Mouse (Mus musculus) frontal cortex, adult (tissue): ENCODE results near the gene Tspyl4.
A peak's percentile ranks its signal among the peaks of the same experiment; 100 is the strongest.
"Not testable (repeated sequence)": the region's sequence is repeated elsewhere in the genome, so short reads cannot be mapped to it uniquely, and the experiment has no call there.

Experiments used
- ATAC-seq: cut with Nextera tagmentation; 2 replicates; pipeline ENCODE4 v1.9.2; 2017; ENCODE audit warnings: mild to moderate bottlenecking, moderate library complexity, mixed read lengths; ENCODE audit not compliant: low TSS enrichment

The Tspyl4 gene

DNA sequence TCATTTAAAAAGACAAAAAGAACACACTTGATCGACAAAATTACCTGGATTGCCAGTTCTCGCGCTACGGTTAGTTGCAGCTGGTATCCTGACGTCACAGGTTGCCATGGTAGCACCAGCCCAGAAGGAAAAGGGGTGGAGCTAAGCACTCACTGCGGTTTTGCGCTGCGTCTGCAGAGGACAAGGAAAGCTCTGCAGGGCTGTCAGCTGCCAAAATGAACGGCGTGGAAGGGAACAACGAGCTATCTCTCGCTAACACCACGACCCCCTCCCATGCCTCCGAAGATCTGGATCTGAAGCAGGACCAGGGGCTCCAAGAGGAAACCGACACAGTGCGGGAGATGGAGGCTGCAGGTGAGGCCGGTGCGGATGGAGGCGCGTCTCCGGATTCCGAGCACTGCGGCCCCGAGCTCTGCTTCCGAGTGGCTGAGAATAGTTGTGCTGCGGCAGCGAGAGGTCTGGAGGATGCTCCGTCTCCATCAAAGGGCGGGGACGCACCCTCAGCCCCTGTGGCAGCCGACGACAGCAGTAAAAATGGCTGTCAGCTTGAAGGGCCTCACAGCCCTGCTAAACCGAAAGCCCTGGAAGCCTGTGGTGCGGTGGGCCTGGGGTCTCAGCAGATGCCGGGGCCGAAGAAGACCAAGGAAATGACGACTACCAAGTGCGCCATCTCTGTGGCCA lies at the start of gene Tspyl4:
Gene Tspyl4, plus strand, starts transcription at position 144 of the 681 bp plus-strand sequence.
- ATAC-seq, result peak; percentile 89

DNA sequence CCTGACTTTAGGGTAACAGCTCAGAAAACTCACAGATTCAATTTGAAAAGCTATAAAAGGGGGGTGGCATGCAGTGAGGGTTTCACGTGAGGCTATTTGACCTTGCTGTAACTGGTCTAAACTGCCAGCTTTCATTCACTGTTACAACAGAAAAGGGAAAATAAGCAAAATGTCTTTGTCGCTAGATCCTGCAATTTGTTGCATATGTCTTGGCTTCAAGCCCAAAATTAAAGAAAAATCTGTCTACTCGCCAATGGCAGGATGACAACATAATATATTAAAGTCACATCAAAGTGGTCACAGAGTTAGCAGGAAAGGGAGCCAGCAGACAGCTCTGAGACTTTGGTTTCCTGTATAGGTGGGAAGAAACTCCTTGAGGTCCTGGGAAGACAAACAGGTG lies 49.5 kb upstream of the Tspyl4 start:
- no peak for ATAC-seq

GRCm38 (mm10) chr10:34249594-34249993 lies 47.6 kb upstream of the Tspyl4 start:
- ATAC-seq, result no peak

DNA sequence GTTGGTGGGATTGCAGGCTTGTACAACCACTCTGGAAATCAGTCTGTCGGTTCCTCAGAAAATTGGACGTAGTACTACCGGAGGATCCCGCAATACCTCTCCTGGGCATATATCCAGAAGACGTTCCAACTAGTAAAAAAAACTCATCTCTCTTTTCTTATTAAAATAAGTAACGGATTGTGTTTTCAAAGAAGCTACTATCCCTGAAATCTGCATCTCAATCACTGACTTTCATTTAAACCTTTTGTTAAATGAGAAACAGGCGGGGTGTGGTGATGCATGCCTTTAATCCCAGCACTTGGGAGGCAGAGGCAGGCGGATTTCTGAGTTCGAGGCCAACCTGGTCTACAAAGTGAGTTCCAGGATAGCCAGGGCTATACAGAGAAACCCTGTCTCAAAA lies 44.4 kb upstream of the Tspyl4 start:
- not testable (repeated sequence) for ATAC-seq

DNA sequence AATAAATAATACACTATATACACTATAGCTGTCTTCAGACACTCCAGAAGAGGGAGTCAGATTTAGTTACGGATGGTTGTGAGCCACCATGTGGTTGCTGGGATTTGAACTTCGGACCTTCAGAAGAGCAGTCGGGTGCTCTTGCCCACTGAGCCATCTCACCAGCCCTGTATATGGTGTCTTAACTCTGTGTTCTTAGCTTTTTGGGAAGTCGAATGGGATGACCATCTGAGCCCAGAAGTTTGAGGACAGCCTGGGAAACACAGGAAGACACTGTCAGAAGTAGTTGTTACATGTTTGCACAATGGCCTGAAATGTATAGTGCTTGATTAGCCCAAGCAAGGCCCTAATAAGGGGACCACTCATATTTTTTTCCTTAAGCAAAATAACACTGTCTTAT lies 32.1 kb upstream of the Tspyl4 start:
- no peak for ATAC-seq

GRCm38 (mm10) chr10:34267312-34268070 lies 29.8 kb upstream of the Tspyl4 start:
- ATAC-seq, result no peak

DNA sequence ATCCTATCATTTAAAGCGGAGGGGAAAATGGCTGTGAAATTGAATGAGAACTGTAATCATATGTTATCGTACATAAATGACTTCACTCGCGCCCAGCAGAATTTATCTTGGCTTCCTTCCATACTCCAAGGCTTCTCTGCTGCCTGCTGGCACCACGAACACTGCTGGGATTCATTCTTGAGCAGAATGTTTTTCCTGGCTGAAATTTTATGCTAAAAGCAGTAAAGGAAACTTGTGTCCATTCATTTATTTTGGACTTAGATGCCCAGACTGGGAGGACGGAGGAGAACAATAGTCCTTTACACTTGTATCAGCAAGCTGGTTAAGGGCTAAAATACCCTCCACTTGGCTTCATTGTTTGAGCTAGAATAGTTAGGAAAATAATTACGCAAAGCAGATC lies 25.6 kb upstream of the Tspyl4 start:
- peak; percentile 94 for ATAC-seq

DNA sequence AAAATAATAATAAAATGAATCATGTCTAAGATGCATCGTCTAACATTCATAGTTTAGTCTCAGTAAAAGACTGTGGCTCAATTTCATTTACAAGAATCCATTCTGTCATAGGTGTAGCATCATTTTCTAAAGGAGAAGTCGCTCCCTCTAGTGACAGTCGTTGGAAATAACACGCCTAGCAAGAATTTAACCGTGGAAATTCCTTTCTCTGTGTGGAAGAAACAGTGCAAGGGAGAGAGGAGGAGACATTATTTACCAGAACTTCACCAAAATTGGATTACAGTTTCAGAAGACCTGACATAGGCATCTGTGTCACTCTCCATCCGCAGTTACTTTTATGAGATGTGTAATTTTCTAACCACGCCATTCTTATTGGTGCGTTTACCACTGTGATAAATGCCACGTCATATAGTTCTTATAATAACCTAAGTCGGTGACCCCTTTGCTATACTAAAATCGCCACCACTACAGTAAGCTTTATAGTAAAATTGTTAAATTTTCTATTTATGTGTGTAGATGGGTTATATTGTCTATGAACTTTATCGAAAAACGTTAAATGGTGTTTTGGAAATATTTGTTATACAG lies 16.6 kb upstream of the Tspyl4 start:
- ATAC-seq, result peak; percentile 62

- peak; percentile 18 for ATAC-seq
These were observed 15.9 kb upstream of the Tspyl4 start for GRCm38 (mm10) chr10:34281211-34281961.

GRCm38 (mm10) chr10:34281962-34282388 lies 15.3 kb upstream of the Tspyl4 start, which contains the start of gene Tspyl1:
TSS of gene Tspyl1 (plus strand) at chr10:34282190.
- ATAC-seq, result peak; percentile 95

DNA sequence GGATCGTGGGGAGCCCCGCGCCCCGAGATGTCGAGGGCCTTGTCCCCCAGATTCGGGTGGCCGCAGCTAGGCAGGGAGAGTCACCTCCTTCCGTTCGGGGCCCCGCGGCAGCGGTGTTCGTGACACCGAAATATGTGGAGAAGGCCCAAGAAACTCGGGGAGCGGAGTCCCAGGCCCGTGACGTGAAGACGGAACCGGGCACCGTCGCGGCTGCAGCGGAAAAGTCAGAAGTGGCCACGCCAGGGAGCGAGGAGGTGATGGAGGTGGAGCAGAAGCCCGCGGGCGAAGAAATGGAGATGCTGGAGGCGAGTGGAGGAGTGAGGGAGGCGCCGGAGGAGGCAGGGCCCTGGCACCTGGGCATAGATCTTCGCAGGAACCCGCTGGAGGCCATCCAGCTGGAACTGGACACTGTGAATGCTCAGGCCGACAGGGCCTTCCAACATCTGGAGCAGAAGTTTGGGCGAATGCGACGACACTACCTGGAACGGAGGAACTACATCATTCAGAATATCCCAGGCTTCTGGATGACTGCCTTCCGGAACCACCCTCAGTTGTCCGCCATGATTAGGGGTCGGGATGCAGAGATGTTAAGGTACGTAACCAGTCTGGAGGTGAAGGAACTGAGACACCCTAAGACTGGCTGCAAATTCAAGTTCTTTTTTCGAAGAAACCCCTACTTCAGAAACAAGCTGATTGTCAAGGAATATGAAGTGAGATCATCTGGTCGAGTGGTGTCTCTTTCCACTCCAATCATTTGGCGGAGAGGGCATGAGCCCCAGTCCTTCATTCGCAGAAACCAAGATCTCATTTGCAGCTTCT lies 14.6 kb upstream of the Tspyl4 start:
- peak; percentile 25 for ATAC-seq

- no peak for ATAC-seq
These were observed 337 bp upstream of the Tspyl4 start for GRCm38 (mm10) chr10:34296911-34297298.

GRCm38 (mm10) chr10:34297980-34298753 lies 925 bp downstream of the Tspyl4 start:
- peak; percentile 12 for ATAC-seq

- no peak for ATAC-seq
These were observed 3.1 kb downstream of the Tspyl4 start for GRCm38 (mm10) chr10:34300368-34300767.

DNA sequence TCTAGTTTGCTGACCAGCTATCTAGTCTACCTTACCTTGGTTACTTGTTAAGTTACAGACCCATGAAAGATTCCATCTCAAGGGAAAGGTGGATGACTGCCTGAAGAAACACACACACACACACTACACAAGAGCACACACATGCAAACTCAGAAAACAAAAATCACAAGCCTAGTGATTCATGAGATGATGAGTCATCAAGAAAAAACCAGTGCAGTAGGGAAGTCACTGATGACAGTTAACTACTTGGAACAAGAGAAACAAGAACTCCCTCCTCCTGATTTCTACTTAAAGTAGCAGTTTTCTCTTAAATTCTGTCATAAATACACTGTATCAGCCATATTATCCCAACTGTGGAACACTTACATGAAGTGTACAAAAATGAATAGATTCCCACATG lies 9.8 kb downstream of the Tspyl4 start:
- ATAC-seq, result peak; percentile 62

DNA sequence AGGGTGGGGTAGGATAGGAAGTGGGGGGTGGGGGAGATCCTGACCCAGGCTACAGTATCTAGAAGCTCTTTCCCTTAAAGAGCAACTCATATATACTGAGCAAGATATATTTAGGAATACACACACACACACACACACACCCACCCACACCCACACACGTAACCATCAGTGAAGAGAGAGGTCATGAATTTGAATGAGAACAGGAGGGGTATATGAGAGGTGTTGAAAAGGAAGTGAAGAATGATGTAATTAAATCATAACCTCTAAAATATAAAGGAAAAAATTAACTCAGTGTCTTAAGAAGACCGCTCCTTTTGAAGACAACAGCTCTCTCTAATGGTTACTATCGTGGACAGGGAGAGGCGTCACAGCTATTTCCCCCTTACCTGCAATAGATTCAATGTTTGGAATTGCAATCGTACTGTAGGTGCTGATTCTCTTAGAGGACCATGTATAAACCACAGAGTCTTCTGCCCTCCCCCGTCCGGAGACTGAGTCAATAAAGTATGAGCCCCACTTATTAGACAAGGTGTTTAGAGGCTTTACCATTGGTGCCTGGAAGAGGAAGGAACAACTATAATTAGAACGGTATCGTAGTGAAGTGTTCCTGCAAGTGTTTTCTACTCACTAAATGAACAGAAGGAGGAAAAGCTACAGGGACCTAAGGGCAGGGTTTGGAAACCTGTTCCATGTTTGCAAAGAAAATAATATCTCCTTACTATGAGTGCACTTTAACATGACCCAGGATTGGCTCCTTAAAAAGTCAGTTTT lies 12.9 kb downstream of the Tspyl4 start:
- ATAC-seq, result no peak

- ATAC-seq, result peak; percentile 44
These were observed 15.3 kb downstream of the Tspyl4 start for GRCm38 (mm10) chr10:34312536-34312935.

DNA sequence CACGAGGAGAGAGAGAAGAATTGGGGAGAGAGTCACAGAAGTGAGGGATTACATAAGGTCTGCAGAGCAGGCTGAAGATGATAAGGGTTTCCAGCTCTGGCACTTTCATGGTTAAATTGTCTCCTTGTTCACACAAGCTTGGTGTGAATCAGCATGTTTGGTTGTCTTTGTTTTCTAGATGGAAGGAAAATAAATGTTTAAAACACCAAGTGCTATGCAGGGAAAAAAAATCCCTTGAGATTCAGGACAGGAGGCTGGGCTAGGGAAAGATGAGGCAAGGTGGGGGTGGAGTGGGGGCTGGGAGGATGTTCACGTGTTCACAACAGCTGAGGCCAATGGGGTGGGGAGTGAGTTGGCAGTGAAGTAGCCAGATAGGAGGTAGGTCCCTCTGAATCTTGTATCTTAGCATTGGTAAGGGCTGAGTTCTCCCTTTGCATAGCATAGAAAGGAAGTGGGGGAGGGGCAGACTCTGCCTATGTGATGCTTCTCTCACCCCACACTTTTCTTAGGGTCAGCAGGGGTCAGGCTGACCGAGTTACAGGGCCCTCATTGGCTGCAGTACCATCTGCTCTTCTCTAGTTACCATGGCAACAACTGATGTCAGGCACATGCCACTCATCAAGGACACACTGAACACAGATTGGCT lies 19.5 kb downstream of the Tspyl4 start:
- ATAC-seq, result peak; percentile 86

DNA sequence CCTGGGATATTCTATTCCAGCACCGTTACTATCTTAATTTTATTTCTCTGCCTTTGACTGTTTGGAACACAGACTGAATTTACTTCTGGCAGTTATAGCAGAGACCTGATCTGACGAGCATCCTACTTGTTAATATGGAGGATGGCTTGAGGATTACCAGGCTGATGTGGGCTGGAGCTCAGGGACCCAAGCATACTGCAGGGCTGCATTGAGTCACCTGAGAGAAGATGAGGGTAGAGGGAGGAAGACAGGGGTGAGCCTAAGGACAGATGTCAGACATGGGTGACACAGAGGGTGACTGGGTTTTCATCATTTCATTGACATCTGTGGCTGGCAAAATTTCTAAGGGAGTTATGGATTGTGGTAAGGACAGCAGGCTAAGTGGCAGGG lies 20.0 kb downstream of the Tspyl4 start:
- ATAC-seq, result no peak; the same call in 1 of the 2 replicates
